Comparison of ENCODE assay signal across 22 mouse cellular contexts in genomic region chr5:127282539-127283123, GRCm38 (mm10). TPM values are rescaled to one million over a fixed set of nuclear protein-coding genes. Genes with fewer than 3 reads are reported as not detected.
DNase-seq lines count a peak whose midpoint lies in the region; ATAC-seq and TF ChIP-seq lines count a peak whose summit lies in the region.
"Had no signal": no experiment of that assay in that cellular context is flagged by ENCODE, and none has a peak within 500 bp of the region (broad histone marks: within the 10 kb centered on the region; RNA-seq: fewer than 3 reads in every experiment).

No protein-coding gene starts in this region.

- peak; percentile 84 for ATAC-seq in intestine, embryonic 14.5 days (replicated peaks; ENCODE audit: low FRiP score, low TSS enrichment, low read depth)
- no peak for ATAC-seq in intestine, postnatal 0 days
- ATAC-seq: forebrain, postnatal 0 days; midbrain, embryonic 15.5 days had no signal

- DNase-seq in heart, embryonic 10.5 days (ENCODE audit: low spot score): no peak
- DNase-seq in heart, adult 8-10 months (ENCODE audit: low spot score): no peak
- no peak for DNase-seq in intestine, embryonic 14.5 days (ENCODE audit: low spot score)
- DNase-seq in large intestine, adult 2 months (ENCODE audit: low read depth, low spot score): peak; percentile 50
- DNase-seq in lung, postnatal 36 days: peak; percentile 51
- DNase-seq in left cerebral cortex, adult 8-10 months (ENCODE audit: low spot score in 2 of 2): no peak
- DNase-seq: cerebellum, adult 11 months; cerebellum, adult 9-11 months; forebrain, postnatal 0 days; gastrocnemius, postnatal 36 days; kidney, adult 9 months; kidney, postnatal 14 days; liver, embryonic 13.5 days; right cerebral cortex, postnatal 25 days; spleen, adult 18-20 months; thymus, postnatal 14 days had no signal

- H3K4me2 ChIP-seq in intestine, embryonic 14.5 days (ENCODE audit: low read length): no peak overlapping the region
- no peak overlapping the region for H3K4me2 ChIP-seq in intestine, postnatal 0 days (replicated peaks; ENCODE audit: low read depth)
- H3K4me2 ChIP-seq: hindbrain, embryonic 13.5 days; liver, embryonic 13.5 days; midbrain, embryonic 15.5 days; neural tube, embryonic 12.5 days had no signal

- no peaks in the 10 kb centered on the region for H3K36me3 ChIP-seq in heart, embryonic 10.5 days
- H3K36me3 ChIP-seq in intestine, embryonic 14.5 days (ENCODE audit: control insufficient read depth, insufficient read depth, low read length): no peaks in the 10 kb centered on the region
- H3K36me3 ChIP-seq in intestine, postnatal 0 days (ENCODE audit: control insufficient read depth, insufficient read depth): no peaks in the 10 kb centered on the region
- H3K36me3 ChIP-seq: hindbrain, embryonic 13.5 days; liver, embryonic 13.5 days; midbrain, embryonic 15.5 days; neural tube, embryonic 12.5 days had no signal

- no peaks in the 10 kb centered on the region for H3K27me3 ChIP-seq in heart, embryonic 10.5 days (ENCODE audit: insufficient read depth, poor library complexity, severe bottlenecking)
- no peaks in the 10 kb centered on the region for H3K27me3 ChIP-seq in intestine, embryonic 14.5 days (replicated peaks; ENCODE audit: control insufficient read depth, insufficient read depth, low read length)
- H3K27me3 ChIP-seq in intestine, postnatal 0 days (replicated peaks; ENCODE audit: control insufficient read depth, insufficient read depth, low read length): no peaks in the 10 kb centered on the region
- H3K27me3 ChIP-seq: liver, embryonic 13.5 days; midbrain, embryonic 15.5 days; neural tube, embryonic 12.5 days had no signal

- WGBS in heart, embryonic 10.5 days: 24% methylated on average over 6 of the region's 6 CpGs
- WGBS in intestine, embryonic 14.5 days: 16% methylated on average over 6 of the region's 6 CpGs
- WGBS in intestine, postnatal 0 days: 7% methylated on average over 6 of the region's 6 CpGs
- WGBS in large intestine, adult 2 months: 3% methylated on average over 6 of the region's 6 CpGs

- H3K9ac ChIP-seq in intestine, embryonic 14.5 days (ENCODE audit: low read length): no peak overlapping the region
- no peak overlapping the region for H3K9ac ChIP-seq in intestine, postnatal 0 days (ENCODE audit: low read depth, low read length)
- H3K9ac ChIP-seq: forebrain, postnatal 0 days; hindbrain, embryonic 13.5 days; liver, embryonic 13.5 days; midbrain, embryonic 15.5 days; neural tube, embryonic 12.5 days had no signal

- peak overlapping the region; percentile 56; the same call in 1 of the 2 replicates for H3K27ac ChIP-seq in heart, embryonic 10.5 days
- no peak overlapping the region for H3K27ac ChIP-seq in intestine, embryonic 14.5 days (ENCODE audit: low read depth)
- H3K27ac ChIP-seq in intestine, postnatal 0 days (ENCODE audit: low read depth, low read length): no peak overlapping the region
- H3K27ac ChIP-seq: hindbrain, embryonic 13.5 days; liver, embryonic 13.5 days; macrophage; midbrain, embryonic 15.5 days; neural tube, embryonic 12.5 days had no signal

- no peak for TF ChIP-seq CTCF in intestine, postnatal 0 days (IDR thresholded peaks at IDR 0.05; ENCODE audit: low read depth)

- H3K9me3 ChIP-seq in heart, embryonic 10.5 days: no peaks in the 10 kb centered on the region
- no peaks in the 10 kb centered on the region for H3K9me3 ChIP-seq in intestine, embryonic 14.5 days (ENCODE audit: control insufficient read depth, low read length)
- no peaks in the 10 kb centered on the region for H3K9me3 ChIP-seq in intestine, postnatal 0 days (ENCODE audit: control insufficient read depth)
- H3K9me3 ChIP-seq: hindbrain, embryonic 13.5 days; liver, embryonic 13.5 days; midbrain, embryonic 15.5 days; neural tube, embryonic 12.5 days had no signal

- no peak overlapping the region for H3K4me3 ChIP-seq in heart, embryonic 10.5 days
- no peak overlapping the region for H3K4me3 ChIP-seq in intestine, embryonic 14.5 days (ENCODE audit: low read depth, low read length)
- no peak overlapping the region for H3K4me3 ChIP-seq in intestine, postnatal 0 days (ENCODE audit: low read depth, low read length)
- H3K4me3 ChIP-seq: hindbrain, embryonic 13.5 days; liver, embryonic 13.5 days; midbrain, embryonic 15.5 days; neural tube, embryonic 12.5 days had no signal

- H3K4me1 ChIP-seq in heart, embryonic 10.5 days: peaks cover 20% of the 10 kb centered on the region; the same call in 1 of the 2 replicates
- no peaks in the 10 kb centered on the region for H3K4me1 ChIP-seq in intestine, embryonic 14.5 days (replicated peaks; ENCODE audit: control insufficient read depth, insufficient read depth, low read length)
- no peaks in the 10 kb centered on the region for H3K4me1 ChIP-seq in intestine, postnatal 0 days (replicated peaks; ENCODE audit: control insufficient read depth, insufficient read depth, low read length)
- H3K4me1 ChIP-seq: liver, embryonic 13.5 days; midbrain, embryonic 15.5 days had no signal

RNA-seq across cellular contexts. Expression of gene Tmem132c, which starts 41.0 kb away (rescaled TPM):
- polyA plus RNA-seq in heart, embryonic 10.5 days (2016; fragmentation: Nextera tagmentation; extraction: Ambion mirVana): 6.3 and 11.9 TPM in 2 replicates
- total RNA-seq in heart, adult 8-10 months (2022): under 1 TPM; 0.06 to 0.30 (median 0.20) TPM
- polyA plus RNA-seq in intestine, embryonic 14.5 days (2014; fragmentation: Nextera tagmentation; extraction: Ambion mirVana): 0.68 and 0.75 TPM in 2 replicates
- polyA plus RNA-seq in intestine, postnatal 0 days (2015; fragmentation: Nextera tagmentation; extraction: Ambion mirVana): 0.07 and 0.18 TPM in 2 replicates
- 0.22 and 0.47 TPM in 2 replicates for polyA plus RNA-seq in large intestine, adult 2 months (2012; rRNA removed)
- 1 to 10 TPM; 5.6 to 6.3 (median 6.2) TPM for total RNA-seq in left cerebral cortex, adult 8-10 months (2022)
- total RNA-seq: common myeloid progenitor, adult 5-6 weeks had no signal
- polyA plus RNA-seq: macrophage had no signal

Comparison
In these comparisons a context has a peak if more than half of its experiments do, and no peak if none do; other contexts are left out.
1. DNase-seq: peak in large intestine, adult 2 months (single experiment) and lung, postnatal 36 days (single experiment); none in heart, embryonic 10.5 days (single experiment), heart, adult 8-10 months (single experiment), intestine, embryonic 14.5 days (single experiment) and left cerebral cortex, adult 8-10 months (0 of 2).